Mouse (Mus musculus): ENCODE measurements around the gene Klhdc7b. TPM values are rescaled to one million over a fixed set of nuclear protein-coding genes. Genes with fewer than 3 reads are reported as not detected.

The Klhdc7b gene
- polyA plus RNA-seq, 1 experiment from 2014 or later = not detected

DNA sequence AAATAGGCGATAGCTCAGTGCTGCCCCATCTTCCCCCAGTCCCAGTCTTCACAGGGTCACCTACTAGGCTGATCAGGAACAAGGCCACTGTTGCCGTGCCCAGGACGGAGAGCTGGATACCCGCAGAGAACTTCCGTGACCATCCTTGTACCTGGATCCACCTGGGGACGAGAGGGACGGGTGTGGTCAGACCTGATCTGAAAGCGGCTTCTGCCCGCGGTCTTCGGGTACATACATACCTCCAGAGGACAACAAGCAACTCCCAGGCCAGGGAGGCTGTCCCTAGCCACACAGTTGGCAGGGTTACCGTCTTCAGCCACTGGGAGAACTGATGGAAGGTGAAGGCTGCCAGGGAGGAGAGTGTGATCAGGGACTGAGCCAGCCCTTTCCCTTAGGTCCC is 31.9 kb upstream of the Klhdc7b start:
- ATAC-seq (ENCODE audit: low FRiP score) (no peak), DNase-seq (ENCODE audit: low spot score) (no peak)
- peaks cover 18% of the 10 kb centered on the region for H3K36me3 ChIP-seq (ENCODE audit: control insufficient read depth, insufficient read depth, low read length)
- H3K4me3 ChIP-seq (ENCODE audit: low read depth, low read length) = no peak overlapping the region
- H3K27ac ChIP-seq (ENCODE audit: low read depth, low read length) = no peak overlapping the region
- peaks cover 7% of the 10 kb centered on the region; the same call in 1 of the 2 replicates for H3K4me1 ChIP-seq (replicated peaks; ENCODE audit: control insufficient read depth, insufficient read depth, low read length)
- H3K27me3 ChIP-seq (ENCODE audit: control insufficient read depth, insufficient read depth, low read length) = no peaks in the 10 kb centered on the region
- whole genome bisulfite sequencing = 96% methylated on average over 12 of the region's 12 CpGs
- H3K4me2 ChIP-seq (replicated peaks; ENCODE audit: low read depth, low read length) = no peak overlapping the region
- no peaks in the 10 kb centered on the region for H3K9me3 ChIP-seq (ENCODE audit: control insufficient read depth, low read length)
- H3K9ac ChIP-seq (ENCODE audit: low read depth, low read length) = no peak overlapping the region

DNA sequence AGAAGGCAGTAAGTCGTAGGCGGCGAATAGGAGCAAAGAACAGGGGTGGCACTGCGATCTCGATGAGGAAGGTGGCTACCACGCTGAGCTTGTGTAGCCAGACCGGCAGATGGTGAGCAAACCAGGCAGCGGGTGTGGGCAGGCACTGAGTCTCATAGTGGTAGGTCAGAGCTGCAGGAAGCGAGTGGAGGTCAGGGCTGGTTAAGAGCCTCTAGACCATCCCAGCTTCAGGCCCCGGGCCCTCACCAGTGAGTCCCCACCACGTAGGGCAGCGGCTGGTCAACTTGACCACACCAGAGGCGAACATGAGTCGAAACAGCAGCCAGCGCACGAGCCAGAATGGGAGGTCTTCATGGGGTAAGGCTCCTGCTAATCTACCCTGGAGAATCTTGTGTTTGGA is 30.9 kb upstream of the Klhdc7b start:
- no peak overlapping the region for H3K4me2 ChIP-seq (replicated peaks; ENCODE audit: low read depth, low read length)

DNA sequence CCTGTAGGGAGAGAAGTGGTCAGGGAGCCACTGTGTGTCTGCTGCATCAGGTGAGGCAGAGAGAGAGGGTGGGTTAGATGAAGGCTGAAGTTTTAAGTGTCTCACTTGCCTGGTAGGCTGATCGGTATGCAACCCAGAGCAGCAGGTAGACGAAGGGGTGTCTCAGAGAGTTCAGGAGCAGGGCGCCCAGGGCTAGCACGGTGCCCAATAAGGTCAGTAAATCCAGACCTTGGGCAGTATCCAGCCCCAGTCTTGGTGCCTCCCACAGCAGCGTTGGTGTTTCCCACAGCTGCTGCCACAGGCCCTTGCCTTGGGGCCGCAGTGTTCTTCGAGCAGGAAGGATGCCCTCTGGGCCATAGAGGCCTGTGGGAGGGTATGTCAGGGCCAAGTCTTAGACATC is 30.3 kb upstream of the Klhdc7b start:
- H3K9ac ChIP-seq (ENCODE audit: low read depth, low read length) = peak overlapping the region; percentile 88
- H3K4me1 ChIP-seq (replicated peaks; ENCODE audit: control insufficient read depth, insufficient read depth, low read length) = peaks cover 7% of the 10 kb centered on the region; the same call in 1 of the 2 replicates
- H3K27me3 ChIP-seq (ENCODE audit: control insufficient read depth, insufficient read depth, low read length) = no peaks in the 10 kb centered on the region
- H3K4me3 ChIP-seq (ENCODE audit: low read depth, low read length) = peak overlapping the region; percentile 54
- H3K4me2 ChIP-seq (replicated peaks; ENCODE audit: low read depth, low read length) = peak overlapping the region; percentile 68
- H3K27ac ChIP-seq (ENCODE audit: low read depth, low read length) = no peak overlapping the region
- no peaks in the 10 kb centered on the region for H3K9me3 ChIP-seq (ENCODE audit: control insufficient read depth, low read length)
- 81% methylated on average over 7 of the region's 7 CpGs for WGBS
- ATAC-seq (ENCODE audit: low FRiP score) (peak; percentile 2; the same call in 1 of the 2 replicates), DNase-seq (ENCODE audit: low spot score) (no peak)
- peaks cover 18% of the 10 kb centered on the region for H3K36me3 ChIP-seq (ENCODE audit: control insufficient read depth, insufficient read depth, low read length)

More for the DNA sequence above, 30.9 kb upstream of the Klhdc7b start:
- no peak overlapping the region for H3K27ac ChIP-seq (ENCODE audit: low read depth, low read length)
- H3K9me3 ChIP-seq (ENCODE audit: control insufficient read depth, low read length) = no peaks in the 10 kb centered on the region
- DNase-seq (ENCODE audit: low spot score) (no peak), ATAC-seq (ENCODE audit: low FRiP score) (no peak)
- peaks cover 7% of the 10 kb centered on the region; the same call in 1 of the 2 replicates for H3K4me1 ChIP-seq (replicated peaks; ENCODE audit: control insufficient read depth, insufficient read depth, low read length)
- no peaks in the 10 kb centered on the region for H3K27me3 ChIP-seq (ENCODE audit: control insufficient read depth, insufficient read depth, low read length)
- 95% methylated on average over 16 of the region's 16 CpGs for WGBS
- no peak overlapping the region for H3K4me3 ChIP-seq (ENCODE audit: low read depth, low read length)
- peaks cover 18% of the 10 kb centered on the region for H3K36me3 ChIP-seq (ENCODE audit: control insufficient read depth, insufficient read depth, low read length)
- no peak overlapping the region for H3K9ac ChIP-seq (ENCODE audit: low read depth, low read length)

DNA sequence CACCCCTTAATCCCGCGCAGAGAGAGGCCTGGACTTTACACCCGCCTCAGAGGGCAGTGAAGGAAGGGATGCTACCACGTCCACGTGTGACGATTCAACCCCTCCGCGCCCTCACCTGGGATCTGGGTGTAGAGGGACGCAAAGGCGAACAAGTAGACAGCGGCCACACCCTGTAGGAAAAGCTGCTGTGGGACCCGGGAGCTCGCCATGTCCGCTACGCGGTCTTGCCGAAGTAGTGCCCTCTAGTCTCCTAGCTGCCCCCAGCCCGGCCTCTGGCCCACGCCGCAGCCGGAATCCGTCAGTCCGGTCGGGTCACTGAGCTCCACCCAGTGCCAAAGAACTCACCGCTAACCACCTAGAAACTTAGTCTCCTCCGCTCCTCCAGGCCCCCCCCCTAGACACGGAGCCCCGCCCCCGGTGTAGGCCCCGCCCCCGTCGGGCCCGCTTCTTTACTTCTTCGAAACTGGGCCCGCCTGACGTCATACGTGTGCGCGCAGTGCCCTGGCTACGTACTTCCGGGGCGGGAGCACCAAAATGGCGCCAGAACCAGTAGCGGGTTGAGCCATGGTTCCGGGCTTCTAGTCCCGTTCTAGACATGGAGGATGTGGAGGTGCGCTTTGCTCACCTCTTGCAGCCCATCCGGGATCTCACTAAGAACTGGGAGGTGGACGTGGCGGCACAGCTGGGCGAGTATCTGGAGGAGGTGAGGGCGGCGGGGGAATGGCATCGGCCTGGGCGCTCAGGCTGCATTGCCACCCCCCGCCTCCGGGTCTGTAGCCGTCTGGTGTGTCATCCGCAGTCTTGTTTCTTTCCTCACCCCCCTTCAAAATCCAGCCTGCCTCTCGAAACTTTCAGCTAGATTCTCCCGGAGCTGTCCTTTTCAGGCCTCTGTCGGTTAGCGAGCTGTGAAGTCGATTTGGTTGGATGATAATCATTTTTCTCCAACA is 29.2 kb upstream of the Klhdc7b start, which contains the start of the genes Lmf2 and Ncaph2:
Gene Lmf2 (minus strand): TSS at position 419 of the 947 bp plus-strand sequence.
Gene Ncaph2 (plus strand): TSS at position 479 of the 947 bp plus-strand sequence.
- peak within 1 kb of the TSS; percentile 54 for H3K4me3 ChIP-seq (ENCODE audit: low read depth, low read length)
- peak within 1 kb of the TSS; percentile 68 for H3K4me2 ChIP-seq (replicated peaks; ENCODE audit: low read depth, low read length)
- H3K27me3 ChIP-seq (ENCODE audit: control insufficient read depth, insufficient read depth, low read length) = no peaks in the 10 kb centered on the region
- WGBS = 1% methylated on average over 64 of the region's 64 CpGs
- peak within 1 kb of the TSS; percentile 27; the same call in 1 of the 2 replicates for H3K27ac ChIP-seq (ENCODE audit: low read depth, low read length)
- peaks cover 18% of the 10 kb centered on the region for H3K36me3 ChIP-seq (ENCODE audit: control insufficient read depth, insufficient read depth, low read length)
- DNase-seq (ENCODE audit: low spot score) = peak; percentile 99
- peaks cover 7% of the 10 kb centered on the region; the same call in 1 of the 2 replicates for H3K4me1 ChIP-seq (replicated peaks; ENCODE audit: control insufficient read depth, insufficient read depth, low read length)
- peak within 1 kb of the TSS; percentile 88 for H3K9ac ChIP-seq (ENCODE audit: low read depth, low read length)
- peak; percentile 92 for ATAC-seq (ENCODE audit: low FRiP score)
- no peaks in the 10 kb centered on the region for H3K9me3 ChIP-seq (ENCODE audit: control insufficient read depth, low read length)

GRCm38 (mm10) chr15:89356372-89356771 is 28.3 kb upstream of the Klhdc7b start:
- Histone ChIP-seq H3K27ac (ENCODE audit: low read depth, low read length) (0 out of 2 replicates have a peak overlapping the region, but pooled peaks have one; percentile 17), H3K27me3 (ENCODE audit: control insufficient read depth, insufficient read depth, low read length) (no peaks in the 10 kb centered on the region), H3K4me3 (ENCODE audit: low read depth, low read length) (peak overlapping the region; percentile 54), H3K9me3 (ENCODE audit: control insufficient read depth, low read length) (no peaks in the 10 kb centered on the region), H3K4me1 (replicated peaks; ENCODE audit: control insufficient read depth, insufficient read depth, low read length) (peaks cover 7% of the 10 kb centered on the region; the same call in 1 of the 2 replicates), H3K9ac (ENCODE audit: low read depth, low read length) (peak overlapping the region; percentile 88), H3K36me3 (ENCODE audit: control insufficient read depth, insufficient read depth, low read length) (peaks cover 18% of the 10 kb centered on the region), H3K4me2 (replicated peaks; ENCODE audit: low read depth, low read length) (peak overlapping the region; percentile 58)
- WGBS = under 1% methylated on average over 15 of the region's 15 CpGs
- ATAC-seq (ENCODE audit: low FRiP score) = peak; percentile 67
- peak; percentile 91 for DNase-seq (ENCODE audit: low spot score)

GRCm38 (mm10) chr15:89358784-89359183 is 25.9 kb upstream of the Klhdc7b start:
- Histone ChIP-seq H3K27ac (ENCODE audit: low read depth, low read length) (no peak overlapping the region), H3K4me3 (ENCODE audit: low read depth, low read length) (no peak overlapping the region), H3K36me3 (ENCODE audit: control insufficient read depth, insufficient read depth, low read length) (0 out of 2 replicates have a peak, but pooled peaks cover 2% of the 10 kb centered on the region), H3K9me3 (ENCODE audit: control insufficient read depth, low read length) (no peaks in the 10 kb centered on the region), H3K4me2 (replicated peaks; ENCODE audit: low read depth, low read length) (no peak overlapping the region), H3K9ac (ENCODE audit: low read depth, low read length) (no peak overlapping the region), H3K4me1 (replicated peaks; ENCODE audit: control insufficient read depth, insufficient read depth, low read length) (peaks cover 7% of the 10 kb centered on the region; the same call in 1 of the 2 replicates), H3K27me3 (ENCODE audit: control insufficient read depth, insufficient read depth, low read length) (no peaks in the 10 kb centered on the region)
- ATAC-seq (ENCODE audit: low FRiP score) = no peak
- WGBS = 92% methylated on average over 3 of the region's 3 CpGs
- DNase-seq (ENCODE audit: low spot score) = no peak

DNA sequence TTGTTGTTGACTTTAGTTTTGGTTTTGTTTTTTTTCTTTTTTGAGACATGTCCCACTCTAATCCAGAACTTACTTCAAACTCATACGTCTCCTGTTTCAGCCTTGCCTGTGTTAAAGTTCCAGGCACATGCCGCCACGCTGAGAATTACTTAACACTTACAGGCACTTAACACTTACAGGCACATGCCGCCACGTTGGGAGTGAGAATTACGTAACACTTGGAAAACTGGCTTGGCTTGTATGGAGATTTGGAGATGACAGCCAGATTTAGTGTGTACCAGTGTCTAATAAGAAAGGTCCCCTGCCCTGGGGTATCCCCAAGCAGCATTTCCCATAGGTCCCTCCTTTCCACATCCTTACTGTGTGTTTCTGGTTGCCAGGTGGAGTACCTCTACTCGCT is 21.7 kb upstream of the Klhdc7b start:
- Histone ChIP-seq H3K27me3 (ENCODE audit: control insufficient read depth, insufficient read depth, low read length) (no peaks in the 10 kb centered on the region), H3K9me3 (ENCODE audit: control insufficient read depth, low read length) (no peaks in the 10 kb centered on the region), H3K4me2 (replicated peaks; ENCODE audit: low read depth, low read length) (no peak overlapping the region), H3K4me1 (replicated peaks; ENCODE audit: control insufficient read depth, insufficient read depth, low read length) (no peaks in the 10 kb centered on the region), H3K4me3 (ENCODE audit: low read depth, low read length) (no peak overlapping the region), H3K9ac (ENCODE audit: low read depth, low read length) (no peak overlapping the region), H3K27ac (ENCODE audit: low read depth, low read length) (no peak overlapping the region), H3K36me3 (ENCODE audit: control insufficient read depth, insufficient read depth, low read length) (peaks cover 13% of the 10 kb centered on the region)
- DNase-seq (ENCODE audit: low spot score) (no peak), ATAC-seq (ENCODE audit: low FRiP score) (no peak)
- 95% methylated on average over 7 of the region's 7 CpGs for WGBS

- H3K4me3 ChIP-seq (ENCODE audit: low read depth, low read length) = no peak overlapping the region
- H3K4me1 ChIP-seq (replicated peaks; ENCODE audit: control insufficient read depth, insufficient read depth, low read length) = no peaks in the 10 kb centered on the region
- ATAC-seq (ENCODE audit: low FRiP score) (no peak), DNase-seq (ENCODE audit: low spot score) (no peak)
- H3K36me3 ChIP-seq (ENCODE audit: control insufficient read depth, insufficient read depth, low read length) = peaks cover 20% of the 10 kb centered on the region
- H3K9me3 ChIP-seq (ENCODE audit: control insufficient read depth, low read length) = no peaks in the 10 kb centered on the region
- WGBS = 92% methylated on average over 4 of the region's 4 CpGs
- no peak overlapping the region for H3K27ac ChIP-seq (ENCODE audit: low read depth, low read length)
- H3K9ac ChIP-seq (ENCODE audit: low read depth, low read length) = no peak overlapping the region
- no peaks in the 10 kb centered on the region for H3K27me3 ChIP-seq (ENCODE audit: control insufficient read depth, insufficient read depth, low read length)
- no peak overlapping the region for H3K4me2 ChIP-seq (replicated peaks; ENCODE audit: low read depth, low read length)
Measured at GRCm38 (mm10) chr15:89365141-89365551, 19.6 kb upstream of the Klhdc7b start.
